Mouse (Mus musculus) adrenal gland, adult (tissue): ENCODE measurements at regions not wholly inside any gene's neighbourhood (a gene's known extent, or its start where the extent isn't known, plus 50 kb on each side); places are given as distances from the start of the nearest gene placed in this dataset.
A peak's percentile ranks its signal among the peaks of the same experiment; 100 is the strongest.

ENCODE experiments used
- DNase-seq, 2 experiments: peaks; one replicate each; pipeline ENCODE4 v3.0.0; 2022 to 2023; ENCODE audit warnings: low spot score in 1 of 2; ENCODE audit not compliant: inconsistent age in 2 of 2

DNA sequence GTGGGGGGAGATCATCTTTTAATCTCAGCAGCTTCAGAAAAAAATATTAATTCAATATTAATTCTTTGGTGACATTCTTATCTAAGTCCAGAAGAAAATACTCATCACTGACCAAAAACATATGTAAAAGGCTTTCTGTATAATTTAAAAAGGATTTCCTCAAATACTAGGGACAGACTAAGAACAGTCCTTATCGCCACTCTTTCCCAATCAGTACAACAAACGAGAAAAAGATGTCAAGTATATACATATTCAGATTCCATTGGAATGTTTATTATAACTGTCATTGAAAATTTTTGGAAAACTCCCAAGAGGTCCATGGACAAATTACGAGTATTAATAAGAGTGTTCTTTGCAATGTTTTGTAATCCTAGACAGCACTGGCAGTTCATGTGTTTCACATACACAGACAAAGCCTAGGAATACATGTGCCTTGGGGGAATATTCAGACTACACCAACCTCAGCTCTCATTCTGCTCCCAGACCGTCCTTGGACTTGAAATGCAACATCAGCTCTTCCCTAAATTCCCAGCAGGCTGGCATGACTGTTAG, 270.4 kb upstream of the Dcbld2 start:
- DNase-seq = no peak

- DNase-seq = no peak
Measured at GRCm38 (mm10) chr16:58146479-58146878, 261.8 kb upstream of the Dcbld2 start.

- no peak for DNase-seq
Measured at GRCm38 (mm10) chr16:58155538-58155937, 252.7 kb upstream of the Dcbld2 start.

DNA sequence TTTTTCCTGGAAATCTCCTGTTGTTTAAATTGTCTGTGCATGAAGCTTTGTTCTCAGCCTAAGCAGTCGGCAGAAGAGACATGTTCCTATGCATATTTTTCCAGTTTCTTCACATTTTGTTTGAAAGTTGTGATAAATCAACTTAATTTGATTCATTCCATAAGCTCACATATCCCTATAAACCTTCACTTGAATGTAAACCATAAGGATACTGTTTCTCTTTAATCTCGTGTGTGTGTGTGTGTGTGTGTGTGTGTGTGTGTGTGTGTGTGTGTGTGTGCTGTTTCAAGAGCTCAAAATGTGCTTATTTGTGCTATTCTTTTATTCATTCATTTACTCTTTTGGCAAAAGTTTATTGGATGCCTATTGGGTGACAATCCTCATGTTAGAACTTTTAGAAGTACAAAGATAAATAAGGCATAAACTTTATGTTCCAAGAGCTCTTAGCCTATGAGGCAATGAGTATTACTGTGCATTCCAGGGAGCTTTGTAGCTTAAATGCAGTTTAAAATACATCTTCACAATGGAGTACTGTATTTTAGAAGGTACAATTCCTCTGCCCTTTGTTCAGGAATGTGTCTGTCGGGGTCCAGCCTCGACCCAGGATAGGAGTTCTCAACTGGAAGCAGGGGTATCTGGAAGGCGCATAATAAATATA, 229.4 kb upstream of the Dcbld2 start:
- DNase-seq = no peak

DNA sequence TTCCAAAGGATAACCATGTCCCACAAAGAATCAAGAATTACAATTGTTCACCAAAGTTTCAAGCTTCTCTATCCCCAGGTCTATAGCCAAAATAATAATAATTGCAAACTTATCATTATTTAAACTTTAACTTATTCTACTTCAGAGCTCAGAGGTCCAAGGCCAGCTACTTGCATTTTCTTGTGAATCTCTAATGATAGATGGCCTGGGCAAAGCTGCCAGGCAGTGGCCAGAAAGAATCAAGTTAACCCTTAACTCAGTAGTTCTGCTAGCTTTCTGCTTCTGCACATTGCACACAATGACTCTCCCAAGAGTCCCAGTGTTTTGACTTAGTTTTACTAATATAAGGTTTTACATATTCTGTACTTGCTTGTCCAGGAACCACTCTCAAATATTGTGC, 228.3 kb upstream of the Dcbld2 start:
- peak in 1 of 2 experiments; percentile 40 for DNase-seq

DNA sequence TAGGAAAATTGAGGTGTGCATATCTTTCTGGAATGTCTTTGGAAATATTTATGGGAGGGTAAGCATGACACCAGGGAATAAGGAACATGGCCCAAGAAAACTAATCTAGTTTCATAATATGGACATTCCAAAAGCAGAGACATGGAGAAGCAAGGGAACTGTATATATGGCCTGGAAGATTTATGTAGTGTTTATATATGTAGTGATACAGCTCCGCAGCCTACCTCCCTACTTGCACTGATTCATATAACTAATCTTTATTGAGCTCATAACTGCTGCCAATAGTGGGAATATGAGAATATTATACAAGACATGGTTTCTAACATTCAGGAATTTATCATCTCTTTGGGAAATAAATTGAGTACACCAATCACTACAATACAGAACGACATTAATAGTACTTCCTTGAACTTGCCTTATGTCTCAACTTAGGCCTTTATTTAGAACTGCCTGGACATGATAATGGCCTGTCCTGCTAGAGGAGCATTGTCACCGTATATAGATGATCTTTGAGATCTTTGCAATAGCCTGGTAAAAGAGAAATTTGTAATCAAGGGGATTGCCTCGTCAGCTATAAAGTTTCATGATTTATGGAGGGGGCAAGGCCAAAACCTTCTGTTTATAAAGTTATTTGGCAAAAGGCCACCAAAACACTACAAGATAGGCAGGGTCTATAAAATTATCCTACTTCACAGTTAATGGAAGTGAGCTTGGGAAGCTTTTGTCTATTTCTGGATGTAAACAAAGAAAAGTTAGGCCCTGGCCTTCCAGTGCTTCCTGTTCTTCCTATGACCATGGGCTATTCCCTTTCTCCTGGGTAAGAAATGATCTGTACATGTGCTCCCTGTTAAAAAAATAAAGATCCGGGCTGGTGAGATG, 213.4 kb upstream of the Dcbld2 start:
- peak in 1 of 2 experiments; percentile 29 for DNase-seq

- peak in 1 of 2 experiments; percentile 11 for DNase-seq
Measured at GRCm38 (mm10) chr16:58211872-58212271, 196.4 kb upstream of the Dcbld2 start.

DNA sequence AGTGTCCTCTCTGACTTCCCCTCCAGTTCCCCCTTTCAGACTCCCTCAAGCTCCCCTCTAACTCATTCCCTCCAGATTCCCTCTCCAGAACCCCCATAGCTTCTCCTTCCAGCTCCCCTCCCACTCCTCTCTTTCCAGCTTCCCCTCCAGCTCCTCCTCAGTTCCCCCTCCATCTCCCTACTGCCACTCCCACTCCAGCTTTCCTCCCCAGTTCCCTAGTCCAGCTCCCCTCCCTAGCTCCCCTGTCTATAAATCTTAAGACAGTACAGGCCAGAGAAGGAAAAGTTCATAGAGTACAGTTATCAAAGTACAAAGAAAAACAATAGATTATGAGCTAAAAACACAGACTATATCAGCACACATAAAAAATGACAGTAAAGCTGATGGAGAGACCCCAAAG, 173.6 kb upstream of the Dcbld2 start:
- peak in 1 of 2 experiments; percentile 11 for DNase-seq

- no peak for DNase-seq
Measured at GRCm38 (mm10) chr16:58236857-58237256, 171.4 kb upstream of the Dcbld2 start.

- no peak for DNase-seq
Measured at GRCm38 (mm10) chr16:58276281-58276680, 132.0 kb upstream of the Dcbld2 start.

DNA sequence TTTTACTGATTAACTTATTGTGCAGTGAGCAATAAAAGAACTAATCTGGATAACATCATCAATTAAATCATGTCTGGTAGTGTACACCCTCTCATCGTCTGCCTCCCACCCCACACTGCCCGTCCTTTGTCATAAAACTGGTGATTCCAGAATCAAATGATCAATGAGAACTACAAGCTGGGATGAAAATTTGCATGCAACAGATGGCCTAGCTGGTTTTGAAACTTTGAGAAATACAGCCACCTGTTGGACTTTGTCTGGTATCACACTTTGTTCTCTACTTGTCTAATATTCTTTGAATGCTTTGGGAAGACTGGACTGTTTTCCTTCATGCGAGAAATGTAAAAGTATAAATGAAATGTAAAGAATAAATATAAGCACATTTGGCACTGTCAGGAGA, 126.8 kb upstream of the Dcbld2 start:
- DNase-seq = peak in 1 of 2 experiments; percentile 29

DNA sequence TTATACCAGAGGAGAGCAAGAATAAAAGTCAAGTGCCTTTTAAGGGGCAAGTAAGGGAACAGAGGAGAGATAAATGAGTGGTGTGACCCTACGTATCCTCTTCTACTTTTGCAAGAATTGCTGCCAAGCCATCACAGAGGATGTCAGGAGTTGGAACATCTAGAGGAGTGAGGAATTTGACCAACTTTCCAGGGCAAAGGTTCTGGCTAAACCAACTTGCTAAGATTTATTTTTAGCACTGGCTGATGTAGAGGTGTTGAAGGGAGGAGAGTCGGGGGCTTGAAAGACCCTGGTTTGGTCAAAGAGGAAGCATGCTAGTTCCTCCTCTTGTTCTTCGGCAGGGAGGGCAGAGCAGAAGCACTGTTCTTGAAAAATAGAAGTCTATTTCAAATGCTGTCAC, 113.8 kb upstream of the Dcbld2 start:
- no peak for DNase-seq

DNA sequence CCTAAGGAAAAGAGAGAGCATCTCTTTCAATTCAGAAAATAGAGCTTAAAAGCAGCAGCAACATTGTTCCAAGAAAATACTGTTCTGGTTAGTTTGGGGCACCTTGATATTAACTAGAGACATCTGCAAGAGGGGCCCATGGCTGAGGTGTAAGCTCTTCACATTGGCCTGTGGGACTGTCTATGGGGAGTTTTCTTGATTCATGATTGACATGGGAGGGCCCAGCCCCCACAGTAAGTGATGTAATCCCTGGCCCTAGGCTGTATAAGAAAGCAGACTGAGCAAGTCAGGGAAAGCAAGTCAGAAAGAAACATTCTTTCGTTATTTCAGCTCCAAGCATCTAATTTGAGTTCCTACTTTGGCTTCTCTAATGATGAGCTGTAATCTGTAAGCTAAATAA, 113.1 kb upstream of the Dcbld2 start:
- DNase-seq = no peak

DNA sequence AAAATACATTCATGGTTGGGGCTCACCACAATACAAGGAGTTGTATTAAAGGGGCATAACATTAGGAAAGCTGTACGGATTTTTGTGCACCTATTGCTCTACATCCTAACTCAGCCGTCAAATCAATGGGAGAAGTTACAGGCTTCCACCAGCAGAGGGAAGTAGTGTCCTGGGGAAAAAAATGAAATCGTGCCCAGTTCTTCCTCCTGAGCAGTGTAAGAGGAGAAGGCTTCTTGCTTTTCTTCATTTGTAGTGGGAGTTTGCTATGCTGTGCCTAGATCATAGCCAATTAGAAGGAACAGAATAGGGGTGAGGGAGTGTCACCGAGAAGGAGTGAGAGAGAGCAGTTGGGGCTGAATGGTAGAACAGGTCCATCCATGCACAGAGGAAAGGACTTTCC, 108.7 kb upstream of the Dcbld2 start:
- peak; percentile 33 to 82 for DNase-seq

GRCm38 (mm10) chr16:58300098-58300497, 108.1 kb upstream of the Dcbld2 start:
- DNase-seq = no peak

DNA sequence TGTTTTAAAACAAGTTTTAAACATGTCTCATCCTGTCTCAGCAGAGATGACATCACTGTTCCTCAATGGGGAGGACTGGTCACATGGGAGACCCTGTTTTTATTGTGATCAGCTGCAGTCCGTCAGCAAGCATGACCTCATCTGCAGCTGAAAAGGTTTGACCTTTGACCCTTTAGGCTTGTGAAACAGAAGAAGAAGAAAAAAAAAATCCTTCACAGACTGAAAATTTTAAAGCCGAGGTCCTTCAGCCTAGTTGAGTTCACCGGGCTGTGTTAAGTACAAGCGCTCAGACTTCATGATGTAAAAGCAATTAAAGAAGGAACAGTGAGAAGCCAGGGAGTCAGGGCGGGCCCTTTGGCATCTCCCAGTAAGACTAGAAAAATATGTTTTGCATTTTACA, 104.7 kb upstream of the Dcbld2 start:
- peak; percentile 8 to 35 for DNase-seq

DNA sequence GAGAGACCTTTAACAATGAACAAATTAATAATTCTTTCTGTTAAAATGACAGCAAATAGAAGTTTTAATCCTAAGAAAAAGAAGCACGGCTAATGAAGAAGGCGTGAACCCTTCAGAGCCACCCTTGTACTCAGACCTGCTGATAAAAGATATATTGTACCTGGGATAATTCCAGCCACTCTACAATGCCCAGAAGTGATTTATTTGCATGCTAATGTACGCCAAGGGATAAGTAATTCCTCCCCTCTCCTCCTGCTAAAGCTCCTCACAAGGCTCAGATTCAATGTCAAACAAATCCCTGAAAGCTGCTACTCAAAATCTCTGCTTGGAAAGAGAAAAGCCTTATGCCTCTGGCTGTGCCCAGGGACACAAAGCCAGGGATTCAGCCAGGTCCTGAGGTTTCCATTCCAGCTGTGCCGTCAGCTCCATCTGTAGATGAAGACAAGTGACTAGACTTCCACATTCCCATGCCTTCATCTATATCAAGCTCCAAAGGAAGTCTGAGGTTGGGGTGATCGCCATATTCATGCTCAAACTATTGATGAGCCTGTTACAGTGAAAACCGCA, 91.3 kb upstream of the Dcbld2 start:
- no peak for DNase-seq

DNA sequence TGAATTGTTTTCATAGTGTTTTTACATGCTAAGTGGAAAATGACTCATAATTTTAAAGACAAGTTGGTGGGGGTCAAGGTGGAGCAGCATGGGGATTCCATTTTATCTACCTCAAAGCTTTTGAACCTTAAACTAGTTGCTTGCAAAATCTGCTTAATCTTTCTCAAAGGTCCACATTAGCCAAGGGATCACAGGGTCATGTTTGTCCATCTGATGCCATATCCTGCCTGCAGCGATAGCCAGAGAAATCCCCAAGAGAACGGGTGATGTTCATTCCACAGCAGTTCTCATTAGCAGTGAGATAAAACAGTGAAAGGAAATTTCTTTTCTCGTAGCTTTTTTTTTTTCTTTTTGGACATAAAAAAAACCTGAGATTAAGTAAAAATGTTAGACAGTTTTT, 77.2 kb upstream of the Dcbld2 start:
- DNase-seq = peak; percentile 5 to 20

GRCm38 (mm10) chr16:58343921-58344320, 64.3 kb upstream of the Dcbld2 start:
- peak in 1 of 2 experiments; percentile 6 for DNase-seq

DNA sequence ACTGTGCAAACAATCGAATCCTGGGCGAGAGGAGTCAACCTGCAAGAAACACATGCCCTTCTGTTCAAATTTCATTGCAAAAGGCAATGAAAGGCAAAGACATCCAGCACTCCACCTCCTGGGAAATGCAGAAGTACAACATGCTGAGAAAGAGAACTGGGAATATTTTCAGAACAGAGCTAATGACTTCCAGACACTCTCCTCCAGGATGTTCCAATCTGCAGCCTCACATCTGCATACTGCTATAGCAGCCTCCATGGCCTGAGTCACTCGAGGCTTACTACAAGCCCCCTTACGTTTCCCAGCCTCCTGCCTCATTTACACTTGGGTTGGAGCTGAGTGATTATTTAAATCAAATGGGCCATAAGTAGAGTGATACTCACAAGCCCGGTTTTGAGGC, 58.9 kb upstream of the Dcbld2 start:
- DNase-seq = no peak

GRCm38 (mm10) chr16:58349802-58350201, 58.4 kb upstream of the Dcbld2 start:
- no peak for DNase-seq

- DNase-seq = no peak
Measured at GRCm38 (mm10) chr16:58352156-58352555, 56.1 kb upstream of the Dcbld2 start.
